Mouse (Mus musculus): ENCODE measurements at regions not wholly inside any gene's neighbourhood (a gene's known extent, or its start where the extent isn't known, plus 50 kb on each side); places are given as distances from the start of the nearest gene placed in this dataset.

GRCm38 (mm10) chr16:31560426-31560825, 102.8 kb upstream of the Dlg1 start:
- TF ChIP-seq CTCF (IDR thresholded peaks at IDR 0.05; ENCODE audit: borderline replicate concordance, control insufficient read depth, extremely low read depth, insufficient read depth, low read length, poor library complexity), result no peak
- TF ChIP-seq POLR2A (IDR thresholded peaks at IDR 0.05; ENCODE audit: control insufficient read depth, extremely low read depth, insufficient read depth, low read length, poor library complexity), result no peak
